Mouse (Mus musculus) embryonic fibroblast, embryonic 13.5 days (primary cell): ENCODE results near the gene Gja8. TPM values are rescaled to one million over a fixed set of nuclear protein-coding genes. Genes with fewer than 3 reads are reported as not detected.
A peak's percentile ranks its signal among the peaks of the same experiment; 100 is the strongest.

Experiments
- H3K27ac ChIP-seq: 2 replicates; pipeline ENCODE4 v1.5.1; 2012; ENCODE audit warnings: low read length, control low read depth, inconsistent platforms; ENCODE audit not compliant: insufficient read depth
- H3K4me1 ChIP-seq: 2 replicates; pipeline ENCODE4 v1.6.1; 2011; ENCODE audit warnings: low read length; ENCODE audit not compliant: control insufficient read depth, insufficient read depth
- H3K4me3 ChIP-seq: 2 replicates; pipeline ENCODE4 v1.5.1; 2011; ENCODE audit warnings: mild to moderate bottlenecking, control low read depth, low read length; ENCODE audit not compliant: insufficient read depth
- CTCF ChIP-seq: IDR thresholded peaks from 2 replicates; pipeline ENCODE4 v1.5.1; 2011; ENCODE audit warnings: mild to moderate bottlenecking, control low read depth, low read length, moderate library complexity, borderline replicate concordance; ENCODE audit not compliant: insufficient read depth
- POLR2A ChIP-seq: IDR thresholded peaks from 2 replicates; pipeline ENCODE4 v1.6.1; 2011; ENCODE audit warnings: low read depth, mild to moderate bottlenecking, control low read depth, low read length, moderate library complexity
- polyA plus RNA-seq: library from polyadenylated mRNA; stranded (reverse); fragments of >200 nt; gene quantifications from 2 replicates; pipeline ENCODE4 v1.2.4, GENCODE M21; 2011; ENCODE audit warnings: low read depth; ENCODE audit not compliant: missing spikeins, insufficient read length

The Gja8 gene
- not detected in 2 replicates for polyA plus RNA-seq

- TF ChIP-seq POLR2A (no peak), CTCF (no peak)
These were observed at the start of gene Gja8 for GRCm38 (mm10) chr3:96925920-96926319. Gene Gja8, minus strand, starts transcription at chr3:96926020.

GRCm38 (mm10) chr3:96974467-96974866, 48.6 kb upstream of the Gja8 start:
- TF ChIP-seq POLR2A = no peak
- TF ChIP-seq CTCF = no peak
- Histone ChIP-seq H3K4me1 (no peaks in the 10 kb centered on the region), H3K4me3 (no peak overlapping the region)

More at GRCm38 (mm10) chr3:96925920-96926319, at the start of gene Gja8:
- Histone ChIP-seq H3K4me3 (no peak within 1 kb of the TSS), H3K27ac (no peak within 1 kb of the TSS), H3K4me1 (no peaks in the 10 kb centered on the region)

GRCm38 (mm10) chr3:96970986-96971385, 45.2 kb upstream of the Gja8 start:
- Histone ChIP-seq H3K4me1 (no peaks in the 10 kb centered on the region), H3K27ac (no peak overlapping the region), H3K4me3 (no peak overlapping the region)
- TF ChIP-seq CTCF (no peak), POLR2A (no peak)

More at GRCm38 (mm10) chr3:96974467-96974866, 48.6 kb upstream of the Gja8 start:
- H3K27ac ChIP-seq = no peak overlapping the region

GRCm38 (mm10) chr3:96963088-96964034, 37.5 kb upstream of the Gja8 start:
- Histone ChIP-seq H3K4me3 (no peak overlapping the region), H3K27ac (no peak overlapping the region), H3K4me1 (no peaks in the 10 kb centered on the region)
- TF ChIP-seq POLR2A (no peak), CTCF (no peak)

- TF ChIP-seq CTCF (no peak), POLR2A (no peak)
- Histone ChIP-seq H3K27ac (no peak overlapping the region), H3K4me1 (no peaks in the 10 kb centered on the region), H3K4me3 (no peak overlapping the region)
These were observed 34.8 kb upstream of the Gja8 start for GRCm38 (mm10) chr3:96960597-96960996.

- TF ChIP-seq CTCF (no peak), POLR2A (no peak)
- H3K4me1 ChIP-seq = peaks cover 4% of the 10 kb centered on the region; the same call in 1 of the 2 replicates
- H3K27ac ChIP-seq = 0 out of 2 replicates have a peak overlapping the region, but pooled peaks have one; percentile 4
- no peak overlapping the region for H3K4me3 ChIP-seq
These were observed 27.8 kb upstream of the Gja8 start for GRCm38 (mm10) chr3:96953489-96954233.

GRCm38 (mm10) chr3:96942706-96943105, 16.9 kb upstream of the Gja8 start:
- Histone ChIP-seq H3K4me3 (no peak overlapping the region), H3K27ac (no peak overlapping the region), H3K4me1 (no peaks in the 10 kb centered on the region)
- TF ChIP-seq POLR2A = no peak
- no peak for TF ChIP-seq CTCF

- H3K4me1 ChIP-seq = no peaks in the 10 kb centered on the region
- H3K27ac ChIP-seq = no peak overlapping the region
- H3K4me3 ChIP-seq = no peak overlapping the region
- TF ChIP-seq POLR2A (no peak), CTCF (peak; percentile 97)
These were observed 12.9 kb upstream of the Gja8 start for GRCm38 (mm10) chr3:96938738-96939137.

- no peak for TF ChIP-seq CTCF
- no peak for TF ChIP-seq POLR2A
- no peak overlapping the region for H3K27ac ChIP-seq
- H3K4me3 ChIP-seq = no peak overlapping the region
- H3K4me1 ChIP-seq = no peaks in the 10 kb centered on the region
These were observed 11.8 kb upstream of the Gja8 start for GRCm38 (mm10) chr3:96937606-96938005.
